Mouse (Mus musculus): ENCODE results near the gene Slc17a9.

GRCm38 (mm10) chr2:180731036-180731435, 6.0 kb downstream of the Slc17a9 start:
- no peak for TF ChIP-seq CTCF (IDR thresholded peaks at IDR 0.05; ENCODE audit: control insufficient read depth, insufficient read depth, insufficient replicate concordance, low read depth, low read length)
- TF ChIP-seq POLR2A (IDR thresholded peaks at IDR 0.05; ENCODE audit: control insufficient read depth, low read depth, low read length) = no peak
